Mouse (Mus musculus) heart, adult 2 months (tissue): ENCODE results near the gene Slc19a2. TPM values are rescaled to one million over a fixed set of nuclear protein-coding genes. Genes with fewer than 3 reads are reported as not detected.

Source experiments
- DNase-seq, 2 experiments: peaks; one replicate each; pipeline ENCODE4 v3.0.0; 2021
- H3K27ac ChIP-seq: fragments of 200-600 bp; 2 replicates; pipeline ENCODE4 v1.8.1; 2022
- H3K27me3 ChIP-seq: fragments of 200-500 bp; 2 replicates; pipeline ENCODE4 v1.6.1; 2012; ENCODE audit warnings: mild to moderate bottlenecking, low read length, inconsistent platforms, mixed read lengths; ENCODE audit not compliant: control insufficient read depth, insufficient read depth
- H3K36me3 ChIP-seq: fragments of 200-500 bp; 2 replicates; pipeline ENCODE4 v1.6.1; 2012; ENCODE audit warnings: low read length, inconsistent platforms; ENCODE audit not compliant: control insufficient read depth, insufficient read depth
- H3K4me1 ChIP-seq: fragments of 200-500 bp; 2 replicates; pipeline ENCODE4 v1.6.1; 2011; ENCODE audit warnings: low read length; ENCODE audit not compliant: control insufficient read depth, insufficient read depth
- H3K4me3 ChIP-seq: fragments of 200-600 bp; 2 replicates; pipeline ENCODE4 v1.8.1; 2022
- H3K79me2 ChIP-seq: fragments of 200-500 bp; replicated peaks from 2 replicates; pipeline ENCODE4 v1.6.1; 2012; ENCODE audit warnings: mild to moderate bottlenecking, inconsistent platforms, low read length, moderate library complexity, mixed read lengths; ENCODE audit not compliant: control insufficient read depth, insufficient read depth
- H3K9ac ChIP-seq: fragments of 200-500 bp; 2 replicates; pipeline ENCODE4 v1.6.1; 2012; ENCODE audit warnings: low read depth, mild to moderate bottlenecking, control low read depth, inconsistent platforms, low read length, mixed read lengths
- CTCF ChIP-seq: fragments of 200-600 bp; IDR thresholded peaks from 2 replicates; pipeline ENCODE4 v1.8.1; 2022; ENCODE audit warnings: antibody characterized with exemption, mild to moderate bottlenecking, moderate library complexity
- EP300 ChIP-seq: fragments of 200-500 bp; IDR thresholded peaks from 2 replicates; pipeline ENCODE4 v1.6.1; 2011; ENCODE audit warnings: low read depth, low read length, control low read depth; ENCODE audit not compliant: insufficient read depth
- POLR2A ChIP-seq: fragments of 200-500 bp; IDR thresholded peaks from 2 replicates; pipeline ENCODE4 v1.6.1; 2011; ENCODE audit warnings: mild to moderate bottlenecking, low read depth, low read length, control low read depth; ENCODE audit not compliant: insufficient read depth
- WGBS: fragments of 180-500 bp; shearing (Covaris S2); methylation state at CpG from one replicate; pipeline ENCODE4 v1.1.7; 2018; 5-methylcytosine and 5-hydroxymethylcytosine counted together
- intact Hi-C: fragments of 180-260 bp; cut with DNase I; formaldehyde crosslinking; loops from one replicate; pipeline ENCODE4 v1.15.1; 2025
- polyA plus RNA-seq: library from polyadenylated mRNA; depleted of rRNA; stranded (reverse); fragments of >200 nt; gene quantifications from 2 replicates; pipeline ENCODE4 v1.2.3, GENCODE M21; 2012
- total RNA-seq, 2 experiments: library from RNA; stranded (reverse); gene quantifications; 2 replicates each; pipeline ENCODE4 v1.2.3; 2021

Gene Slc19a2
- total and polyA plus RNA-seq, 3 experiments, result 5.0 to 7.8 (median 7.6) TPM

GRCm38 (mm10) chr1:164233447-164233846 lies 15.4 kb upstream of the Slc19a2 start:
- H3K27ac ChIP-seq, result no peak overlapping the region
- no peaks in the 10 kb centered on the region for H3K4me1 ChIP-seq
- no peak overlapping the region for H3K4me3 ChIP-seq
- no peak for DNase-seq
- H3K9ac ChIP-seq, result no peak overlapping the region
- intact Hi-C loops, result no loop called here
- H3K79me2 ChIP-seq, result no peaks in the 10 kb centered on the region
- no peaks in the 10 kb centered on the region for H3K27me3 ChIP-seq
- H3K36me3 ChIP-seq, result no peaks in the 10 kb centered on the region
- TF ChIP-seq POLR2A, result no peak
- no peak for TF ChIP-seq EP300
- no peak for TF ChIP-seq CTCF
- 69% methylated on average over 1 of the region's 1 CpGs for WGBS

- 73% methylated on average over 7 of the region's 7 CpGs for WGBS
- no peaks in the 10 kb centered on the region for H3K27me3 ChIP-seq
- H3K79me2 ChIP-seq, result no peaks in the 10 kb centered on the region
- H3K9ac ChIP-seq, result no peak overlapping the region
- intact Hi-C loops, result no loop called here
- no peak overlapping the region for H3K4me3 ChIP-seq
- H3K27ac ChIP-seq, result no peak overlapping the region
- no peak for DNase-seq
- H3K4me1 ChIP-seq, result no peaks in the 10 kb centered on the region
- no peak for TF ChIP-seq POLR2A
- TF ChIP-seq EP300, result no peak
- TF ChIP-seq CTCF, result no peak
- no peaks in the 10 kb centered on the region for H3K36me3 ChIP-seq
Observed at GRCm38 (mm10) chr1:164235078-164235477, 13.8 kb upstream of the Slc19a2 start.

- Histone ChIP-seq H3K4me3 (no peak overlapping the region), H3K36me3 (no peaks in the 10 kb centered on the region), H3K4me1 (no peaks in the 10 kb centered on the region), H3K27me3 (no peaks in the 10 kb centered on the region), H3K79me2 (no peaks in the 10 kb centered on the region), H3K9ac (no peak overlapping the region), H3K27ac (no peak overlapping the region)
- 35% methylated on average over 7 of the region's 7 CpGs for WGBS
- intact Hi-C loops, result no loop called here
- peak; percentile 29 to 50 for DNase-seq
- no peak for TF ChIP-seq POLR2A
- TF ChIP-seq CTCF, result no peak
- TF ChIP-seq EP300, result no peak
Observed at GRCm38 (mm10) chr1:164236078-164236477, 12.8 kb upstream of the Slc19a2 start.

GRCm38 (mm10) chr1:164241494-164241893 lies 7.4 kb upstream of the Slc19a2 start:
- H3K79me2 ChIP-seq, result no peaks in the 10 kb centered on the region
- WGBS, result 81% methylated on average over 2 of the region's 2 CpGs
- no peak for TF ChIP-seq CTCF
- no peak for TF ChIP-seq EP300
- no peak for TF ChIP-seq POLR2A

GRCm38 (mm10) chr1:164242809-164243208 lies 6.0 kb upstream of the Slc19a2 start:
- DNase-seq, result no peak
- intact Hi-C loops, result no loop called here
- no peak overlapping the region for H3K9ac ChIP-seq
- no peak for TF ChIP-seq EP300
- no peak for TF ChIP-seq POLR2A
- peaks cover under 1% of the 10 kb centered on the region; the same call in 1 of the 2 replicates for H3K4me1 ChIP-seq
- no peak overlapping the region for H3K4me3 ChIP-seq
- no peaks in the 10 kb centered on the region for H3K79me2 ChIP-seq
- no peak overlapping the region for H3K27ac ChIP-seq
- no peaks in the 10 kb centered on the region for H3K36me3 ChIP-seq
- WGBS, result 54% methylated on average over 8 of the region's 8 CpGs
- H3K27me3 ChIP-seq, result no peaks in the 10 kb centered on the region

More at GRCm38 (mm10) chr1:164241494-164241893, 7.4 kb upstream of the Slc19a2 start:
- Histone ChIP-seq H3K4me1 (no peaks in the 10 kb centered on the region), H3K27me3 (no peaks in the 10 kb centered on the region), H3K36me3 (no peaks in the 10 kb centered on the region), H3K4me3 (no peak overlapping the region), H3K27ac (no peak overlapping the region), H3K9ac (no peak overlapping the region)
- no peak for DNase-seq
- intact Hi-C loops, result no loop called here

- DNase-seq, result no peak
- 50% methylated on average over 8 of the region's 8 CpGs for WGBS
- intact Hi-C loops, result no loop called here
- no peaks in the 10 kb centered on the region for H3K27me3 ChIP-seq
- H3K9ac ChIP-seq, result peak overlapping the region; percentile 22
- H3K79me2 ChIP-seq, result no peaks in the 10 kb centered on the region
- no peaks in the 10 kb centered on the region for H3K36me3 ChIP-seq
- peaks cover 6% of the 10 kb centered on the region for H3K4me1 ChIP-seq
- no peak overlapping the region for H3K4me3 ChIP-seq
- TF ChIP-seq EP300, result no peak
- peak overlapping the region; percentile 91 for H3K27ac ChIP-seq
Observed at GRCm38 (mm10) chr1:164247442-164247841, 1.4 kb upstream of the Slc19a2 start.
